Mouse (Mus musculus) thymus, adult 18-20 months (tissue): ENCODE measurements around the gene Ccdc146.

Source experiments
- DNase-seq, 2 experiments: peaks; one replicate each; pipeline ENCODE4 v3.0.0; 2022; ENCODE audit warnings: mixed read lengths in 2 of 2

Gene Ccdc146

DNA sequence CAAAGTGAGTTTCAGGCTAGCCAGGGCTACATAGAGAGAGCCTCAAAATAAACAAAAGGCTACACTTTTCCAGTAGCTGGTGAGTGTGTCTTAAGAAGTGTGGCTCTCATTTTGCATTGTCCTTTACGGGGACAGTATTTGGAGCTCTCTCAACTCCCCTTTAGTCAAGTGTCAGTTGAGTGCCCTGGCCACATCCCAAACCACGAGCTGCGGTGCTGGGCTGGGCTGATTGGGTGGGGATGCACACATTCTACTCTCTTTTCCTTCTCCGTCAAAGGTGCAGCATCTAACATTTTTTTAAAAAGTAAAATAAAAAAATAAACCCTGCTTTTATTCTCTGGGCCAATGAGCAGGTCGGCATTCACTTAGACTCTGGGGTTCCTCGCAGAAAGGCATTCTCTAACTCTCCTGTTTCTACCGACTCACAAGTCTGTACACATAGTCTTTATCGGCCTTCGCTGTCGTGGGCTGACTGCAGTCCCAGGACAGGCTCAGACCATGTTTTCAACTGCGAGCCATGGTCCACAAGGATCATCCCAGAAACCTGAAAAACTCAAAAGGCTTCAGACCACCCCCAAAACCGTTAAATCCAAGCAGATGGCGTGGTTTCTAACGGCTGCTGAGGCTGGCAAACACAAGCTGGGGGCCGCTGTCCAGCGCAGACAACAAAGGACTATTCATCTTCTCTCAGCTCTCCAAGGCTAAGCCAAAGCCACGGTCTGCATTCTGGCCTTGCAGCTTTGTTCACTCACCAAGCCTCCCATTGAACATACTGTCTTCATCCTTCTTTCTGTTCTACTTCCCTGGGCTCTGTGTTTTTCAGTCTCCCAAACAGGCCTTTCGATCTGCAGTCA lies 161.0 kb downstream of the Ccdc146 start:
- DNase-seq, result no peak

DNA sequence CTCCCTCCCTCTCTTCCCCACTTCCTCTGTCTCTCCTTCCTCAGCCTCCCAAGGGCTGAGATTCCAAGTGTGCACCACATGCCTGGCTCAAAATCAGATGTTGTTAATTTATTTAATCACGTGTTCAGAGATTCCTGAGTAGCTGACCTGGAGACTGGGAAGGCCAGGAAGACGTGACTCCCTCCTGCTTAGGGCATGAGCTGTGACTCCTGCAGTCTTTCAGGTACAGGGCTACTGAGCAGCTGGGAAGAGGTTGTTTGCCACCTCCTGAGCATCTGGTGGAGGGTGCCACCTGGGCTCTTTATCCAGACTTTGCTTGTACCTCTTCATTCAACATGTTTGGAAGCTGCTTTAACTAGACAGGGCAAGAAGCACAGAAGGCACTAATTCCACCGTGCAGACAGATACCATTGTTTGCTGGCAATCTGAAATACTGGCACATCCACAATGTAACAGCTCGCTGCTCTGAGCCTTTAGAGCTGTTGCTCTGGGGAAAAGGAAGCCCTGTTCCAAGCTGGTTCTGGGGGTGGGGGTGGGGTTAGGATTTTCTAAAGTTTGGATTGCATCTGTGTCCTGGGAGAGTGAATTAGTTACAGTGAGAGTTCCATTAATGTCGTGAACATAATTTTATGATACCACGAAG lies 163.2 kb downstream of the Ccdc146 start:
- DNase-seq, result no peak

DNA sequence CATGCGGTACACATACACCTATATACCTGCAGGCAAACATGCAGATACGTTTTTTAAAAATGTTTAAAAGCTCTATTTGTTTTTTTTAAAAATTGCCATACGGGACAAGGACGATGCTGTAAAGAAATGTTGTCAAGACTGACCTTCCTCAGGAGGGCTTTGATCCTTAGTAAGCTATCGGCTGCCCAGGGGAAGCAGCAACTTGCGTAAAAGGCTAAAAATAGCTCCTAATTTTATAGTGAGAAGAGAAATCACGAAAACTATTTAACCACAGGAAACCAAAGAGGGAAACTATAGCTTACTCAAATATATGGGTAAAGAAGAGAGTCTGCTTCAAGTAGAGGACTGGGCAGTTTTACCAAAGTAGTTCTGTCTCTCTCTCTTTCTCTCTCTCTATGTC lies 163.7 kb downstream of the Ccdc146 start:
- DNase-seq, result no peak

DNA sequence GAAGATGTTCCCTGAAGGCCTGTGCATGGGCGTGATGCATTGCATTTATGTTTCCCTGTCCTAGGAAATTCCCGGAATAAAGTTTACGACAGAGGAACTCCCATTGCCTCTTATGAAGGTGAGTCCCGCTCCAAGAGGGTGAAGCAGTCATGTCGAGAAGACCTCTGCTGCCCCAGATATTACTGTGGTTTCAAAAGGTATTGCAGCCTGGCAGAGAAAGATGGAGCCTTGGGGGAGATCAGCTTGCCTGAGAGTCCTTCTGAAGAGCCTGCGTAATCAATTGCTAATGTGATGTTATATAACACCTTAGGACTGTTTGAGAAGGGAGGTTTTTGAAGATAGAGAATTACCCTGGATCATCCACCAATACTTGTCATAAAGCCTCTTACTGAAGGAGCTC lies 166.7 kb downstream of the Ccdc146 start:
- no peak for DNase-seq

DNA sequence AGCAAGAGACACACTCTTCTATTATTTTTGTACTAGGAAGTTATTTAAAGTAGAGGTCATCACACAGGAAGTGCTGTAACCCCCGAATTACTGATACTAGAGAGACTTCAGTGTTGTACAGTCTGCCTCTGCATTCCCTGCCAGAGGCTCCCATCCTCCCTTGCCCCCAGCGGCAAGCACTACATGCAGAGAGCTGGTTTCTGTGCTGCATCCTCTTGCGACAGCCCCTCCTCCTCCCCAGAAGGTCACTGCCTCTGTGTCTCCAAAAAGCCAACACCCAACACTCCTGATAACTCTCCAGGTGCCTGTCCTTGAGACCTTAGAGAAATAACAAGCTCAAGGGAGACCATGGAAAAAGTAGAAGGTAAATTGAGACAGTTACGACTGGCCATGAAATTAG lies 167.4 kb downstream of the Ccdc146 start:
- DNase-seq, result no peak

DNA sequence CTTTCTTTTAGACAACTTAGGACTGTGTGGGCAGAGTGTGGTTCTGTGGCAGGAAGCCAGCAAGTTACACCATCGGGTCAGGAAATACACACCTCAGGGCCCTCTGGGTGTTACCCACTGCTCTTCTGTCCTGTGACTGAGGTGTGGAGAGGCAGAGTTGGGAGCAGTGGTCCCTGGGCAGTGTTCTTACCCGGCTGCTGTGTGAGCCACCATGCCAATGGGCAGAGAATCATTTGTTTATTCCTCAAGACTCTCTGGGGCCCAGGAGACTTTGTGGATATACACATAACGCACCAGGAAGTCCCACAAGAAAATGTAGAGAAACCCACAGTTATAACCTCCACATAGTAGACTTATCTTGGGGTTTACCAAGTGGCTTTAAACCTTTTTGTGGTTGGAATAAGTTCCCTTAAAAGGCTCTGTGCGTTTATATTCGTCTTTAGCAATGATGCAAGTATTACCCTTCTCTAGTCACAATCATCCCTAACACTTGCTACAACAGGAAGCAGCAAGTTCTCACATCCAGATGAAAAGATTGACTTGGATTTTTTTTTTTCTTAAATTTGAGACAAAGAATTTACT lies 168.8 kb downstream of the Ccdc146 start:
- DNase-seq, result peak; percentile 10 to 49

DNA sequence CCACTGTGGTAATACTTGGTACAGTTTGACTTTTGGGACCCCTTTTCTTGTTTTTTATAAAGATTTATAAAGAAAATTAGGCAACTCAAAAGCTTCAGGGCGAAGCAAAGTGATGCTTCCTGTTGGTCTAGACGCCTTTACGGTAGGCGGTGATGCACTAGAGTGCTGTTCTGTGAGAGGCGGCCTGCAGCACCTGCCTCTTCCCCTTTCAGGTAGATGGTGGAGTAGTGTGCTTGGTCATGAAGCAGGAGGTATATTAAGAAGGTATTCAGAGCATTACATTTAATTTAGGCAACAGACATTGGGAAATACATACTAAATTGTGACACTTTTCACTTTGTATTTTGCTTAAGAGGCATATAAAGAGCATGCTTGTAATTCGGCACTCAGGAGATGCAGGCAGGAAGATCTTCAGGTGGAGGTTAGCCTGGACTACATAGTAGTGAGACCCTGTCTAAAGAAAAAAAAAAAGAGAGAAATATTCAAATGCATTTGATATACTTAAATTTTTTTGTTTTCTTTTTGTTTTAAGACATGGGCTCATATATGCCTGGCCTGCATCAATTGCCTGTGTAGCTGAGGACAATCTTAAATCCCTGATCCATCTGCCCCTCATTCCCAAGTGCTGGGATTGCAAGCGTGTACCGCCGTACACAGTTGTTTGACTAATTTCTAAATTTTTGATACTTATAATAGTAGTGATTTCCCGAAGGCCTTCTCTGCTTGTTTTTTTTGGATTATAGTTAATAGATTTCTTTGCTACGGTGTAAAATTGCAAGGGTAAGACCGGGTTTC lies 169.5 kb downstream of the Ccdc146 start:
- DNase-seq, result no peak

DNA sequence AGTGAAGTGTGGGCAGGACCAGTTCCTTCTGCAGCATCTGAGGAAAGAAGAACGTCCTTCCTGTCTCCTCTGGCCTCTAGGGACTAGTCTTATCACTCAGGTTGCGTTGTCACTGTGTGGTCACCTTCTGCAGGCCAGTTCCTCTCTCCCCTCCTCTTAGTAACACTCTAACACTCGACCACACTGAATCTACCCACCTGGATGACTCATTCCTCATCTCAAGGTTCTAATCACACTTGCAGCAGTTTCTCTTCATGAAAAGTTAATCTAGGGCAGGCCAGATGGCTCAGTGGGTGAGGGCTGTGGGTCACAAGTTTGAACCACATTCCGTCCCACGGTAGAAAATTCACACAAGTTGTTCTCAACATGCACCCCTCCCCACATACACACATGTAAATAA lies 175.6 kb downstream of the Ccdc146 start:
- DNase-seq, result no peak

DNA sequence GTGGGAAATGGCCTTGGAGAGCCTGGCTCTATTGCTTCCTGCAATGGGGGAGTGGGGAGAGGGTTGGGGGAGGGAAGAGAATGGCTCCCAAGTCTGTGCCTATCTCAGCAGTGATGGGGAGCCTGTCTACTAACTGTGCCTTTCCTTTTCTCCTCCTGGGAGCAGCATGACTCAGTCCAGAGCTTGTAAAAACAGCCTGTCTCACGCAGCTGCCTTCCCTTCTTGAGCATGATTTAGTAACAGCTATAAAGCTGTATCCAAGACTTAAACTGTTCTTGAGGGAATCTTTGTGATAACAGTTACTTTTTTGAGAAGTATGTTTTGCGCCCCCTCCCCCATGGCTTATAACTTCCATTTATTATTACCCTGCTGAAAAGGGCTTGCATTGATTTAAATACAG lies 176.6 kb downstream of the Ccdc146 start:
- no peak for DNase-seq

DNA sequence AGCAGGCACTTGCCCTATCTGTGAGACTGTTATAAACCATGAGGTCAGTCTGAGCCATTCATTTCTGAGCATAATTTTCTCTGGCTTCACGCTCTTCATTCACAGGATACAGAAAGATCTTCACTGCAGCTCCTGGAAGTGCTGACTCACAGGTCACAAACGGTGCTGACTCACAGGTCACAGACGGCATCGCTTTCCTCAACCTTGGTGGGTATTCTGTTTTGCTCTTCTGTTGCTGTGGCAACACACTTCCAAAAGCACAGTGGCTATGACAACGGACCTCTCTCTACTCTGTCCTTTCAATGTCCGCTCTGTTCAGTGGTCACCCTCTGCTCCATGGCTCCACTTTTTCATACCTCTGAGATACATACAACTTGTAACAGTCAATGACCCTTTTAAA lies 177.7 kb downstream of the Ccdc146 start:
- no peak for DNase-seq

DNA sequence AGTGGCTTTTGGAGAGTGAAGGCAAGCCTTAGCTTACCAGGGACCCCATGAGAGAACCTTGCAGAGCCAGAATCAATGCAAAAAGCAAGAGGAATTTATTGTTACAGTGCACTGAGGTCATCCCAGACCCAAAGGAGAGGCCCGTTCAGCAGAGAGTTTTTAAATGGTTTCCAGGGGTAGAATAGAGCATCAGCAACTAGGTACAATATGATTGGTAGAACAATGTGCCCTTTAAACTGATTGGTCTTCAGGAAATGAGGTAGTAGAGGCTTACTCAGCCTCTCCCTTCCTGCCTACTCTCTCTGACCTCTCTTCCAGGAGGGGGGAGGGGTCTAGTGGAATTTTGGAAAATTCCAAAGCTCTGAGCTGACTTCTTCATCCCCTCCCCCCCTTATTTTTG lies 179.2 kb downstream of the Ccdc146 start:
- DNase-seq, result no peak

DNA sequence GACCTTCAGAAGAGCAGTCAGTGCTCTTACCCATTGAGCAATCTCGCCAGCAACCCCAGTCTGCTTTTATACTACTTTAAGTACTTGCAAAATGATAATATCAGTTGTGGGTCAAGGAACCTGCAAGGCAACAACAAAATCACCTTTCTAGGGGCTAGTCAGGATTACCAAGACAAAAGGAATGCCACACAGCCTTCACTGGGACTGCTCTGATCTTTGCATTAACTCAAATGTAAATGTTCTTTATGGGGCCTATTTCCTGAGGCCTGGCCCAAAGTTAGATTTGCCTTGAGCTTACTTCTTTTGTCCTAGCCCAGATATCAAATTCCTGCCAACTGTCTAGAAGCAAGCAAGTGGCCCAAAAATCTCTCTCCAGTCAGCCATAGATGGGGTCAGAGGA lies 179.9 kb downstream of the Ccdc146 start:
- no peak for DNase-seq
